Mouse (Mus musculus) frontal cortex, adult 2 months (tissue): ENCODE data around the gene Pik3c2b. TPM values are rescaled to one million over a fixed set of nuclear protein-coding genes. Genes with fewer than 3 reads are reported as not detected.

ENCODE experiments used
- DNase-seq, 2 experiments: peaks; one replicate each; pipeline ENCODE4 v3.0.0; 2022; ENCODE audit warnings: low spot score in 1 of 2; ENCODE audit errors: extremely low spot score in 1 of 2
- polyA plus RNA-seq: library from polyadenylated mRNA; depleted of rRNA; stranded (reverse); fragments of >200 nt; gene quantifications from 2 replicates; pipeline ENCODE4 v1.2.3, GENCODE M21; 2012

The Pik3c2b gene
- polyA plus RNA-seq, 1 experiment = 16.2 TPM

GRCm38 (mm10) chr1:133070157-133070556, 24.7 kb downstream of the Pik3c2b start:
- DNase-seq = no peak

GRCm38 (mm10) chr1:133071666-133072381, 26.4 kb downstream of the Pik3c2b start:
- peak; percentile 40 to 76 for DNase-seq

- no peak for DNase-seq
Observed at GRCm38 (mm10) chr1:133073327-133073856, 27.9 kb downstream of the Pik3c2b start.

GRCm38 (mm10) chr1:133074541-133074940, 29.1 kb downstream of the Pik3c2b start:
- DNase-seq = no peak

GRCm38 (mm10) chr1:133075651-133076400, 30.4 kb downstream of the Pik3c2b start:
- DNase-seq = no peak

GRCm38 (mm10) chr1:133076681-133077514, 31.4 kb downstream of the Pik3c2b start:
- no peak for DNase-seq

- DNase-seq = no peak
Observed at GRCm38 (mm10) chr1:133077606-133078337, 32.3 kb downstream of the Pik3c2b start.

GRCm38 (mm10) chr1:133078338-133078727, 32.9 kb downstream of the Pik3c2b start:
- peak in 1 of 2 experiments; percentile 53 for DNase-seq

- DNase-seq = no peak
Observed at GRCm38 (mm10) chr1:133079509-133079908, 34.0 kb downstream of the Pik3c2b start.

- no peak for DNase-seq
Observed at GRCm38 (mm10) chr1:133080079-133080561, 34.7 kb downstream of the Pik3c2b start.

- DNase-seq = no peak
Observed at GRCm38 (mm10) chr1:133080717-133081116, 35.2 kb downstream of the Pik3c2b start.

- no peak for DNase-seq
Observed at GRCm38 (mm10) chr1:133083003-133083546, 37.6 kb downstream of the Pik3c2b start.

GRCm38 (mm10) chr1:133083942-133084625, 38.6 kb downstream of the Pik3c2b start:
- no peak for DNase-seq

GRCm38 (mm10) chr1:133084708-133085416, 39.4 kb downstream of the Pik3c2b start:
- DNase-seq = no peak

- no peak for DNase-seq
Observed at GRCm38 (mm10) chr1:133085417-133085742, 39.9 kb downstream of the Pik3c2b start.

GRCm38 (mm10) chr1:133086804-133087203, 41.3 kb downstream of the Pik3c2b start:
- no peak for DNase-seq

- DNase-seq = peak in 1 of 2 experiments; percentile 78
Observed at GRCm38 (mm10) chr1:133087206-133087905, 41.9 kb downstream of the Pik3c2b start.

GRCm38 (mm10) chr1:133088196-133088595, 42.7 kb downstream of the Pik3c2b start:
- DNase-seq = no peak
